Mouse (Mus musculus) layer of hippocampus, adult 2 months (tissue): ENCODE measurements around the gene Fads3. TPM values are rescaled to one million over a fixed set of nuclear protein-coding genes. Genes with fewer than 3 reads are reported as not detected.

Experiments
- DNase-seq, 2 experiments: peaks; one replicate each; pipeline ENCODE4 v3.0.0; 2022; ENCODE audit warnings: low spot score in 2 of 2
- H3K27ac ChIP-seq: fragments of 200-600 bp; 2 replicates; pipeline ENCODE4 v1.8.1; 2022
- H3K4me3 ChIP-seq: fragments of 200-600 bp; 2 replicates; pipeline ENCODE4 v1.8.1; 2022; ENCODE audit warnings: mild to moderate bottlenecking
- CTCF ChIP-seq: fragments of 200-600 bp; conservative IDR thresholded peaks from 2 replicates; pipeline ENCODE4 v1.8.1; 2022; ENCODE audit warnings: antibody characterized with exemption, mild to moderate bottlenecking, moderate library complexity
- long read RNA-seq, 2 experiments: library from polyadenylated mRNA; stranded (forward); transcript quantifications; one replicate each; pipeline ENCODE4 v2.0.0; 2021; ENCODE audit warnings: borderline mapping rate in 2 of 2
- total RNA-seq, 2 experiments: library from RNA; stranded (reverse); gene quantifications; 2 replicates each; pipeline ENCODE4 v1.2.3; 2021

Gene Fads3
- total RNA-seq = 10 to 100 TPM; 25.0 to 25.6 TPM
- long read RNA-seq, experiment 1, transcript Fads3-201 (12 exons, 3,687 nt) = major isoform, 18 of 25 reads
- long read RNA-seq, experiment 1, partial matches to known transcripts = 3 of 25 reads
- long read RNA-seq, experiment 1, other reads (novel, unspliced or antisense) = 4 of 25 reads
- long read RNA-seq, experiment 2, transcript Fads3-201 (12 exons, 3,687 nt) = major isoform, 20 of 27 reads
- long read RNA-seq, experiment 2, partial matches to known transcripts = 1 of 27 reads
- long read RNA-seq, experiment 2, other reads (novel, unspliced or antisense) = 5 of 27 reads

DNA sequence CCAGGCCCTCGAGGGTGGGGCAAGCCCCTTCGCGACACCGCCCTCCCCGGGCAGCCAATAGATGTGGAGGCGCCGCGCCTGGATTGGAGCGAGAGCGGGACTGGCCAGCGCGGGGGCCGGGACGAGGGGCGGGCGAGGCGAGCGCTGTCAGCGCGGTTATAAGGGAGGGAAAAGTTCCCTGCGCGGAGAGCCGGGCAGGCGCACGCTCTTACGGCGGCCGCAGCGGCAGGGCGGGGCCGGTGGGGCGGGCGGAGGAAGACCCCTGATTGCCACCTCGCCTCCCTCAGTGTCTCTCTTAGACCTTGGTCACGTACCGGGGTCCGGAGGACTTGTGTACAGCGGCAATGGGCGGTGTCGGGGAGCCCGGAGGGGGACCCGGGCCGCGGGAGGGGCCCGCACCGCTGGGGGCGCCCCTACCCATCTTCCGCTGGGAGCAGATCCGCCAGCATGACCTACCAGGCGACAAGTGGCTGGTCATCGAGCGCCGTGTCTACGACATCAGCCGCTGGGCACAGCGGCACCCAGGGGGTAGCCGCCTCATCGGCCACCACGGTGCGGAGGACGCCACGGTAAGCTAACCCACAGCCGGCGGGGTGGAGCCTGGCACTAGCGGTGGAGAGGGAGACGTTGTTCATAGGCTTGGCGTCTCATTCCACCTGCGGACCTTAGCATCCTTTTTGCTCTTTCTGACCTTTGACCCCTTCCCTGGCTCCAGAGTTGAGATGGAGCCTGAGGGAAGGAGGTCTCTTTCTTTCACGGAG, at the start of gene Fads3:
Fads3 (plus strand) TSS at position 182 of the 761 bp plus-strand sequence.
- peak; percentile 69 to 70 for DNase-seq
- peak within 1 kb of the TSS; percentile 92 for H3K27ac ChIP-seq
- H3K4me3 ChIP-seq = peak within 1 kb of the TSS; percentile 87
- TF ChIP-seq CTCF = peak; percentile 55

- DNase-seq = no peak
These were observed 49.1 kb upstream of the Fads3 start for GRCm38 (mm10) chr19:9992011-9992958.

DNA sequence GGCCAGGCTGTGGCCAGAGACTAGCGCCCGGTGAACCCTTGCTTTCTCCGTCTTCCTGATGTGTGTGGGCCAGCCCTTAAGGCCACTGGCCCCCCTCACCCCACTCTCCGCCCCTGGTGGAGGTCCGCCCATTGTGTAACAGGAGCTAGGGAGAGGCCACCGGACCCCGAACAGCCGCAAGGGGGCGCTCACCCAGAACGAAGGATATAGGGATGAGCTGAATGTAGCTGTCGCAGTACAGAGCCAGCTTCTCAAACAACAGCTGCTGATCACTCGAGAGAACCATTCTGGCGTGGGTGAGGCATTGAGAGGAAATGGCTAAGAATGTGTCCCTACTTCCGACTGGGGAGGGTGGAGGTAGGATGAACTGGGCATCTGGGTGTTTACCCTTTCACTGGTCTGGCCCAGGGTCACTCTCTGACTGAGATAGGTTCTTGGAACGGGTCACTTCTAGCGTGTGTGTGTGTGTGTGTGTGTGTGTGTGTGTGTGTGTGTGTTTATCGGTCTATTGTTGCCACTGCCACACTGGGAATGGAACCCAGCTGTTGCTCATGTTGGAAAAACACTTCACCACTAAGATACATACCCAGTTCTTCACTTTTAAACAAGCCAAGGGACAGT, 48.2 kb upstream of the Fads3 start:
- peak overlapping the region; percentile 50 for H3K4me3 ChIP-seq
- TF ChIP-seq CTCF = peak; percentile 90
- peak overlapping the region; percentile 79; the same call in 1 of the 2 replicates for H3K27ac ChIP-seq

More at GRCm38 (mm10) chr19:9992011-9992958, 49.1 kb upstream of the Fads3 start:
- Histone ChIP-seq H3K4me3 (peak overlapping the region; percentile 50), H3K27ac (peak overlapping the region; percentile 79; the same call in 1 of the 2 replicates)
- TF ChIP-seq CTCF = no peak

GRCm38 (mm10) chr19:9997204-9998062, 43.9 kb upstream of the Fads3 start:
- no peak for TF ChIP-seq CTCF
- DNase-seq = no peak
- Histone ChIP-seq H3K27ac (no peak overlapping the region), H3K4me3 (no peak overlapping the region)

More for the DNA sequence above, 48.2 kb upstream of the Fads3 start:
- peak; percentile 82 to 91 for DNase-seq

DNA sequence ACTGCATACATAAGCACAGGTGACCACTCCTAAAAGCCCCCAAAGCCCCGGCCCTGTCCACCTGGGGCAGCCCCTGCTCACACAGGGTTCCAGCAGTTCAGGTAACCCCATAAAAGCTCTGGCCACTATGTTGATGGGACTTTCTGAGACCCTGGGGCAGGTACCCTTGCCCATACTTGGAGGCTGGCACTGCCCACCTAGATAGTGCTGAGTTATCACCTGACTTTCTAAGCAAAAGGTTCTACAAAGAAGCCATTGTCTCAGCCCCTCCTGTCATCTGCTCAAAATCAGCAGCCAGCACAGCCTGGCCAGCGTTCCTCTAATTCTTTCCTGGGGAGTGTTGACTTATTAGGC, 43.3 kb upstream of the Fads3 start:
- H3K27ac ChIP-seq = no peak overlapping the region
- TF ChIP-seq CTCF = no peak
- H3K4me3 ChIP-seq = no peak overlapping the region
- DNase-seq = no peak

DNA sequence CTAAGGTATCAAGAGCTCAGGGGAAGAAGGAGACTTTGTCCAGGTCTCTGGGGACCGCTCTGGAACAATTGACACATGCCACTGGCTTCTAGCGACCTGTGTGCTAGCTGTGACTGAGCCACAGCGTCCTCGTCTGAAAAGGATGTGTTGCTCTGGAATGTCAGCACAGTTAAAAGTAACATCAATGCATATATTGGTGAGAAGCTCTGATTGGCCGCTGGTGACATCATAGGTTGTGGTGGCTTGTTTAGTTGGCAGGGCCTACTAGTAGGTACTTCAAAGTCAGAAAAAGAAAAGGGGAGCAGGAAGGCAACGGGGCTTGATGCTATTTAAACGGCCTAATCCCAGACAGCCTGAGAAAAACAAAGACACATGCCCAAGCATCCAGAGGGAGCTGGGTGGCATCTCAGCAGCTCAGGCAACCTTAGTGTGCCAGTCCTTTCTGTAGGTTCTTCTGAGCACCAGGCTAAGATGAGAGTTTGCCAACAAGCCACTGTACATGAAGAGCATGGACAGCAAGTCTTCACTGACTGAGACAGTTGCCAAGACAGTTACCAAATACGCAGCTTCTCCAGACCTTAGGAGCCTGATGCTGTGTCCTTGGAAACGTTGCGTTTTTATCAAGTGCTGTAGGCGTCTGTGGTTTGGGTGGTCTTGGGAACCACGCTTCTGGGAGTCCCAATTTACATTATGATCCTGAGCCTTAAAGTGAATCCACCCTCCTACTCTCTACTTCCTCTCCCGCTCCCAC, 42.5 kb upstream of the Fads3 start:
- no peak overlapping the region for H3K27ac ChIP-seq
- no peak for TF ChIP-seq CTCF
- DNase-seq = no peak
- H3K4me3 ChIP-seq = no peak overlapping the region

DNA sequence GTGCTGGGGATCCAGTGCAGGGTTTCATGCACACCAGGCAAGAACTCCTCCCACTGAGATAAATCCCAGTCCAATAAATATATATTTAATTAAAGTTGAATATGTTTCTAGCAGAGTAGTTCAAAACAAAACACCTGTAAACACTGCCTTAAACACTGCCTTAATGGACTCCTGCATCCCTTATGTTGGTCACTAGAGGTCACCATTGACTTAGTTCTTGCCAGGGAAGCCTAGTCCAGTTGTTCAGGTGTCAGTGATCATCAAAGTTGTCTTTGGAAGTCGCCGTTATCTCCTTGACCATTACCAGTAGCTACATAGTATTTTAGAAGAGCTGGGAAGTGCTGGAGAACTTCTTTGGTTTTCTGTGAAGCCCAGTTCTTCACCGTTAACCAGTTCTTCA, 41.0 kb upstream of the Fads3 start:
- DNase-seq = no peak
- no peak overlapping the region for H3K27ac ChIP-seq
- H3K4me3 ChIP-seq = no peak overlapping the region
- peak; percentile 93 for TF ChIP-seq CTCF

- no peak for TF ChIP-seq CTCF
- Histone ChIP-seq H3K4me3 (no peak within 1 kb of the TSS), H3K27ac (no peak within 1 kb of the TSS)
- DNase-seq = no peak
These were observed 40.0 kb upstream of the Fads3 start, which contains the start of the genes Best1 and Rab3il1 for GRCm38 (mm10) chr19:10001206-10001969. Best1 (minus strand) TSS chr19:10001633. Rab3il1 (plus strand) TSS chr19:10001669.

GRCm38 (mm10) chr19:10003696-10004095, 37.7 kb upstream of the Fads3 start:
- H3K27ac ChIP-seq = no peak overlapping the region
- H3K4me3 ChIP-seq = no peak overlapping the region
- no peak for TF ChIP-seq CTCF
- DNase-seq = no peak

DNA sequence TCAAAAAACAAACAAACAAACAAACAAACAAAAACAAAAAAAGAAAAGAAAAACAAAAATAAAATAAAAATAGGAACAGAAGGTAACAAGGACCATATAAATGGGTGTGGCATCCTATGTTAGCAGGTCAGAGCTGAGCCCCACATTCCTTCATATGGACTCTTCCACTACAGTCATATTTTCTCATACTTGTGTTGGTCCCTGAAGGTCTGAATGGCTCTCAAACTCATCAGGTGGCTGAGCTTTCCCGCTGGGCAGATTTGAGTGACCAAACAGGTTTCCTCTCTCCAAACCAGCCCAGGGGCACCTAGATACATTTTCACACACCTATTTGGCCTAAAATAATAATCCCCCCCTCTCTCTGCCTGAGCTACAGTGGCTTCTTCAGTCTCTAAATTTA, 30.0 kb upstream of the Fads3 start:
- H3K27ac ChIP-seq = no peak overlapping the region
- DNase-seq = no peak
- H3K4me3 ChIP-seq = no peak overlapping the region
- TF ChIP-seq CTCF = no peak
